Mouse (Mus musculus) hindbrain, embryonic 15.5 days (tissue): ENCODE measurements around the gene Tfb1m. TPM values are rescaled to one million over a fixed set of nuclear protein-coding genes. Genes with fewer than 3 reads are reported as not detected.

Experiments
- ATAC-seq: fragments of 200-750 bp; cut with Nextera tagmentation; 2 replicates; pipeline ENCODE4 v1.8.0; 2017; ENCODE audit warnings: low read depth, moderate number of reproducible peaks, moderate TSS enrichment; ENCODE audit not compliant: low FRiP score
- H3K27ac ChIP-seq: fragments of 300-500 bp; sonication (generic); replicated peaks from 2 replicates; pipeline ENCODE4 v1.5.1; 2015; ENCODE audit warnings: mild to moderate bottlenecking, inconsistent platforms
- H3K27me3 ChIP-seq: fragments of 300-500 bp; sonication (generic); 2 replicates; pipeline ENCODE4 v1.6.1; 2015; ENCODE audit warnings: control low read depth, inconsistent platforms
- H3K36me3 ChIP-seq: fragments of 300-500 bp; sonication (generic); 2 replicates; pipeline ENCODE4 v1.6.1; 2015; ENCODE audit warnings: control low read depth, inconsistent platforms
- H3K4me1 ChIP-seq: fragments of 300-500 bp; sonication (generic); replicated peaks from 2 replicates; pipeline ENCODE4 v1.6.1; 2015; ENCODE audit warnings: control low read depth, inconsistent platforms
- H3K4me2 ChIP-seq: fragments of 300-500 bp; sonication (generic); 2 replicates; pipeline ENCODE4 v1.6.1; 2015; ENCODE audit warnings: moderate library complexity, mild to moderate bottlenecking, inconsistent platforms
- H3K4me3 ChIP-seq: fragments of 300-500 bp; sonication (generic); 2 replicates; pipeline ENCODE4 v1.5.1; 2015; ENCODE audit warnings: mild to moderate bottlenecking, inconsistent platforms
- H3K9ac ChIP-seq: fragments of 300-500 bp; sonication (generic); 2 replicates; pipeline ENCODE4 v1.6.1; 2015; ENCODE audit warnings: inconsistent platforms
- H3K9me3 ChIP-seq: fragments of 300-500 bp; sonication (generic); 2 replicates; pipeline ENCODE4 v1.6.1; 2016; ENCODE audit warnings: control low read depth, inconsistent platforms
- WGBS: fragments of 180-500 bp; shearing (Covaris S2); methylation state at CpG from one replicate; pipeline ENCODE4 v1.1.7; 2015; 5-methylcytosine and 5-hydroxymethylcytosine counted together
- polyA plus RNA-seq: library from polyadenylated mRNA; unstranded; fragments of >200 nt; fragmentation: Nextera tagmentation; extraction: Ambion mirVana; gene quantifications from 2 replicates; pipeline ENCODE4 v1.2.1, GENCODE M21; 2015

Gene Tfb1m
- polyA plus RNA-seq, 1 experiment from 2014 or later = 14.6 TPM

DNA sequence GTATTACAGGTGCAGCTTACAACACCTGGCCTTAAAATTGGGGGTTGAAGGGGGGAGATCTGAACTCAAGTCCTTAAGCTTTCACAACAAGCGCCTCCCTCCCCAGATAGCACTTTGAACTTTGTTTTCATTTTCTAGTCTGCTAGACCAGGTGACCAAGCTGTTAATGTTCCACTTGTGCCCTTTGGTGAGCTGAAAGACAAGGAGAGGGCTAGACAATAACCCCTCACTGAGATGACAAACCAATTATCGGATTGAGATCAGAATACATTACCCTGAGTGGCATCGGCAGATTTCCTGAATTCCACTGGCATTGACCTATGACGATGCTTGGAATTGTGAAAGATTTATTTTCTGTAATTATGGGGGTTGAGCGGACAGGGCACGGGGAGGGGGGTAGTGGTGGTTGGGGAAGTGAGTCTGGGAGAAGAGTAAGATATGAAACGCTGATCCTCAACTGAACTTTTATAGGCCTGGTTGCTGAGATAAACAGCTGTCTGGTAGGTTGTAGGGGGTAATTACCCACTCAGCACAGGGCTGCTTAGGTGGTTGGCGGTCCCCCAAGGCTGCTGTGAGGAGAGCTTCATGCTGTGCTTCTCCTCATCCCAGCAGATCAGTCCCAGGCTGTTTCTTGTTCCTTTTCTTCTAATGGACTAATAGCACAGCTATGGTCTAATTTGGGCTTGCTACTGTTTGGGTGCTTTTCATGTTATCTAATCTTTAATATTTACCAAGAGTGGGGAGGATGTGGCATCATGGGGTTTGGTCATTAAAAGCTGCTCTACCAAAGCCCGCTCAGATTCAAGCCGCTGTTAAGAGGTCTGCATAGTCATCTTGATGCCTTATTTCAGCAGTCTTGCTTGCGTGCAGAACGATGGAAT is 69.6 kb downstream of the Tfb1m start:
- no peak for ATAC-seq
- no peak overlapping the region for H3K9ac ChIP-seq
- no peaks in the 10 kb centered on the region for H3K9me3 ChIP-seq
- H3K36me3 ChIP-seq = no peaks in the 10 kb centered on the region
- no peak overlapping the region for H3K27ac ChIP-seq
- 75% methylated on average over 12 of the region's 12 CpGs for WGBS
- H3K4me3 ChIP-seq = no peak overlapping the region
- H3K27me3 ChIP-seq = no peaks in the 10 kb centered on the region
- H3K4me1 ChIP-seq = no peaks in the 10 kb centered on the region
- H3K4me2 ChIP-seq = no peak overlapping the region

DNA sequence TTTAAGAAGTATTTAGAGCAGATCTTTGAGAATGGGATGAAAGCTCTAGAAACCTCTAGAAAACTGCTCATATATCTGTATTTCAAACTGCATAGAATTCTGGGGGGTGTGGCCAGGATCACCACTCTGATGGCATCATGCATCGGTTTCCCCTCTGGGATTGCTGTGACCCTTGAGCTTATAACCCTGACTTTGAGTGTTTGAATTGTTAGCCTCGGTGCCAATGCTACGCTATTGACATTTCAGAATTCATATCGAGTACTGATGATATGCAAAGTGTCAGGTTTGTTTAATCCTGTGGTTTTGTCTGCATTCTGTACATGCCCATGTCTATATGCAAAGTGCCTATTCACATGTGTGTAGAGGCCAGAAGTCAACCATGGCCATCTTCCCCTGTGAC is 70.4 kb downstream of the Tfb1m start:
- no peaks in the 10 kb centered on the region for H3K36me3 ChIP-seq
- no peak overlapping the region for H3K9ac ChIP-seq
- no peak for ATAC-seq
- 94% methylated on average over 4 of the region's 4 CpGs for WGBS
- no peak overlapping the region for H3K4me2 ChIP-seq
- H3K4me1 ChIP-seq = no peaks in the 10 kb centered on the region
- H3K4me3 ChIP-seq = no peak overlapping the region
- no peaks in the 10 kb centered on the region for H3K9me3 ChIP-seq
- H3K27ac ChIP-seq = no peak overlapping the region
- H3K27me3 ChIP-seq = no peaks in the 10 kb centered on the region

DNA sequence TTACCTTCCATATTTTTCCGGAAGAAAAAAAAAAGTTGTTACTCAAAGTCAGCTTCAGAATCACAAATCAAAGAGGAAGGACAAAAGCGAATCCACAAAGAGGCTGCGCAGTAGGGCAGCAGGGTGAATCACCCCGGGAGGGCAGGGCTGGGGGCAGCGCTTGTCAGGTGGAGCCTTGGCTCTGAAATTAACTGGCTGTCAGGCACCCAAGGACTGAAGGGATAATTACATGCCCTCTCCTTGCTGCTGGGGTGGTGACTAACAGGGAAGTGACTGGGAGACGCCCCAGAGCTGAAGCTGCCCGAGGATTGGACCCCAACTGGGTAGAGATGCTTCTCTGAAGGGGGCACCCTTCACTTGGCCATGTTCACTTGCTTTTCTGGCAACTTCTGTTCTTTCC is 71.7 kb downstream of the Tfb1m start:
- Histone ChIP-seq H3K4me2 (no peak overlapping the region), H3K4me1 (no peaks in the 10 kb centered on the region), H3K27me3 (no peaks in the 10 kb centered on the region), H3K9me3 (no peaks in the 10 kb centered on the region), H3K4me3 (no peak overlapping the region), H3K27ac (no peak overlapping the region), H3K36me3 (no peaks in the 10 kb centered on the region), H3K9ac (no peak overlapping the region)
- ATAC-seq = no peak
- 72% methylated on average over 7 of the region's 7 CpGs for WGBS

DNA sequence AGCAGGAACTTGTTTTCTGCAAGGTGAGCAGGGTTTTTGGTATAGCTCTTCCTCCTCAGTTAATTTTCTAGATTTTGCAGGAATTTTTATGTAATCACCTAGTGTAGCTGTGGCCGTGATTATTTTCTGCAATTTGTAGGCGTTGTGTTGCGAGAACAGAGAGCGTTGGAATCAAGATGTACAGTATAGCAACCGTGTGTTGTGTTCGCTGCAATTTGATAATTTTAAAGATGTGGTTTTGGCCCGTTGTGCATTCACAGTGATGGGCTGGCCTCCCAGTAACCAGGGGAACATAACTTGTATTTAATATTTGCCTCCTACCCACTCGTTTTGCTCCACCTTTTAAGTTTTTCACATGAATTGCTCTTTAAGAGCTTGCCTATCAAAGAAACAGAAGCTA is 74.5 kb downstream of the Tfb1m start:
- H3K9ac ChIP-seq = no peak overlapping the region
- no peaks in the 10 kb centered on the region for H3K27me3 ChIP-seq
- H3K36me3 ChIP-seq = no peaks in the 10 kb centered on the region
- no peak overlapping the region for H3K4me3 ChIP-seq
- H3K4me1 ChIP-seq = no peaks in the 10 kb centered on the region
- H3K27ac ChIP-seq = no peak overlapping the region
- ATAC-seq = no peak
- 86% methylated on average over 8 of the region's 8 CpGs for WGBS
- H3K4me2 ChIP-seq = no peak overlapping the region
- no peaks in the 10 kb centered on the region for H3K9me3 ChIP-seq

DNA sequence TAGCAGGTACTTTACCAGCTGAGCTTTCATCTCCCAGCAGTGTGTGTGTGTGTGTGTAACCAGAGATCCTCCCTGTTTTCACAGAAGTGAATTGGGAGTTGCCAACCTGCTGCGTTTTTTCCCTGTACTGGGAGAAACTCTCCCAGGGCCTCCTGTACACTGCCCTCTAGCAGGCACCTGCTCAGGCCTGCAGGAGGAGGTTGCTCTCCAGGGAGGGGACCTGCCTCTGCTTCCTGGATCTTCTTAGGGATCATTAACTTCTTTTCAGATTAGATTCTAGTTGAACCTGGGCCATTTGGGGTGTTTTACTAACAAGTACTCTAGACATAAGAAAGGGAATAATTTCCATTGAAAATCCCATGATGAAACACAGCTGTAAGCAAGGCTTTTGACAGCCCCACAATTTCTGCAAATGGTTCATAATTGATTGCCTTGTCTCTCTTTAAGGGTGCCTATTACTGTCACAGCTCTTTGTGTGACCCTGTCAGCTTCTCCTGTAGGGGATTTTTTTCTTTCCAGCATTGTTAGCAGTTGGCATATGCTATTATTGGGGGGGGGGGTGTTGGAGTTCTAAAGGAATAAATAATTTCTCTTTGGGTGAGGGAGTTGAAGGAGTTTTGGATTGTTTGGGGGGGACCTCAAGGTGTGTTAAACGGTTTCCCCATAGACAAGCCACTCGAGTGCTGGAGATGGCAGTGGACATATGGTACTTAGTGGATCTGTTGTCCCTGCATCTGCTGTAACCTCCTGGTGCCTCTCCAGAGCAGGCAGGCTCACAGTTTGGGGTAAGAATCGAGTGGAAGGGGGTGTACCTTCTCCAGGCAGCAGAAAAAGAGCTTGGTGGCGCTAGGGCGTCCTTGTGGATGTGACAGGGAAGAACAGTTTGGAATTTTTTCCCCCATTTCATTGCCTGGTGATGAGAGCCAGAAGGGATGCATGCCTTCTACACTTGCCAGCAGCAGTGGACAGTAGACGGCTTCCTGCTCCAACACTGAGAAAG is 75.7 kb downstream of the Tfb1m start:
- Histone ChIP-seq H3K9me3 (no peaks in the 10 kb centered on the region), H3K27ac (no peak overlapping the region), H3K4me3 (no peak overlapping the region), H3K27me3 (no peaks in the 10 kb centered on the region), H3K9ac (no peak overlapping the region), H3K36me3 (no peaks in the 10 kb centered on the region), H3K4me1 (no peaks in the 10 kb centered on the region), H3K4me2 (no peak overlapping the region)
- no peak for ATAC-seq
- WGBS = 67% methylated on average over 7 of the region's 7 CpGs

DNA sequence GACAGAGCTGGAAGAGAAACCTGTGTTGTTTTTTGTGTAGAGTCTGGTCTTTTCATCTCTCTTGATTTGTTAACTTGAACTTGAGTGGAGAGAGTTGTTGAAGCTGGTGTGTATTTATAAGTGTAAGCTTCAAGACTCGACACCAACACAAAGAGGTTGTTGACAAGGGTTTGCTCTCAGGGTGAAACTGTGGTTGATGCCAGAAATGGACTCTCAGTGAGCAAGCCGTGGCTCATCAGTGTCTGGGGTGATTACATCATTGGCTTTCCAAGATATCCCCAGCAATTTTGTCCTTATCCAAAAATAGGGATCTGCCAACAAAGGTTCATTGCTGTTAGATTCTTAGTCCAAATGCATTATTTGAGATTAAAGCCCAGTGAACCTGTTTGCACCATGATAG is 81.0 kb downstream of the Tfb1m start:
- Histone ChIP-seq H3K27me3 (no peaks in the 10 kb centered on the region), H3K9me3 (no peaks in the 10 kb centered on the region), H3K4me1 (no peaks in the 10 kb centered on the region), H3K4me3 (no peak overlapping the region), H3K4me2 (no peak overlapping the region), H3K36me3 (no peaks in the 10 kb centered on the region), H3K27ac (no peak overlapping the region), H3K9ac (no peak overlapping the region)
- WGBS = 83% methylated on average over 2 of the region's 2 CpGs
- no peak for ATAC-seq

DNA sequence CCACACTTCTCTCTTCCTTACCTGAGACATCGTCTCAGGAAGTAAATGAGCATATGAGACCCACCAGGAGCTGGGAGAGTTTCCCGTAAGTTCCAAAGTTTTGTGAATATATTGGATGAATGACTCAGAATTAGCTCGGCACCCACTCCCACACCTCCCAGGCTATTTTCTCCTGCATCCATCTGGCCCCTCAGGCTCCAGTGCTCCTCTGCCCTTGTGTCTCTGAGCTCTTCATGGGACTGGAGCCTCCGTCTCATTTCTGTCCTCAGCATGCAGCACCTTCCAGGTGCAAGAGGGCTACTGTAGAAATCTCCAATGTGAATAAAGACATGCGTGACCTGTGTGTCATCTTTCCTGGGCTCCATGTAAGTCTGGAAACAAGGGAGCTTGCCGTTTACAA is 85.6 kb downstream of the Tfb1m start:
- no peak overlapping the region for H3K27ac ChIP-seq
- H3K4me1 ChIP-seq = no peaks in the 10 kb centered on the region
- no peaks in the 10 kb centered on the region for H3K36me3 ChIP-seq
- WGBS = 80% methylated on average over 6 of the region's 6 CpGs
- no peak for ATAC-seq
- no peaks in the 10 kb centered on the region for H3K9me3 ChIP-seq
- H3K27me3 ChIP-seq = no peaks in the 10 kb centered on the region
- H3K4me2 ChIP-seq = no peak overlapping the region
- H3K9ac ChIP-seq = no peak overlapping the region
- H3K4me3 ChIP-seq = no peak overlapping the region

Other genes with a start within 250 kb of the Tfb1m start
- 3.9 and 7.3 TPM in 2 replicates for gene Tiam2, start 231.2 kb downstream of the Tfb1m start, polyA plus RNA-seq
- gene Cldn20, start 25.2 kb downstream of the Tfb1m start, polyA plus RNA-seq = 0.40 TPM in 1 of 2 replicates, not detected in the other
- not detected in 2 replicates for gene Nox3, start 138.5 kb upstream of the Tfb1m start, polyA plus RNA-seq